Mouse (Mus musculus): ENCODE results near the gene Cstf1.

DNA sequence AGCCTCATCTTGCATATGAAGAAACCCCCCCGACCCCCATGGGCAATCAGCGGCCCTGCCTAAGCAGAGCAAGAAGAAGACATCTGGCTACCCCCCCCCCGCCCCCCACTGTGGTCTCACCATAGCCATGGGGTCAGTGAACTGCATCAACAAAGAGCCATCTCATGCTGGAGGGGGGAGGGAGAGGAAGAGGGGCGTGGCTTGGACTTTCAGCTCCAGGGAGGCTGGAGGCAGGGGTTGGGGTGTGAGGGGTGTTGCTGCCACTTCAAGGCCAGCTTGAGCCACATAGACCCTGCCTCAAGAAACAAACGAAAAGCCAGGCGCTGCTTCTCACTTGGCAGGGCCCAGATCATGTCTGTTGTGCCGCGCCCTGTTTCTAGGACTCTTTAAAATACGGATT, 25.5 kb downstream of the Cstf1 start:
- TF ChIP-seq CTCF (IDR thresholded peaks at IDR 0.05; ENCODE audit: control insufficient read depth, insufficient read depth, low read length) = no peak
- no peak for TF ChIP-seq POLR2A (IDR thresholded peaks at IDR 0.05; ENCODE audit: borderline replicate concordance, control insufficient read depth, low read depth, low read length)

Data from bone marrow, adult 2 months (tissue).